Mouse (Mus musculus) heart, adult 11 months (tissue): ENCODE data around the gene Nanos3.

Experiments
- DNase-seq: peaks from one replicate; pipeline ENCODE4 v3.0.0; 2022

Gene Nanos3

DNA sequence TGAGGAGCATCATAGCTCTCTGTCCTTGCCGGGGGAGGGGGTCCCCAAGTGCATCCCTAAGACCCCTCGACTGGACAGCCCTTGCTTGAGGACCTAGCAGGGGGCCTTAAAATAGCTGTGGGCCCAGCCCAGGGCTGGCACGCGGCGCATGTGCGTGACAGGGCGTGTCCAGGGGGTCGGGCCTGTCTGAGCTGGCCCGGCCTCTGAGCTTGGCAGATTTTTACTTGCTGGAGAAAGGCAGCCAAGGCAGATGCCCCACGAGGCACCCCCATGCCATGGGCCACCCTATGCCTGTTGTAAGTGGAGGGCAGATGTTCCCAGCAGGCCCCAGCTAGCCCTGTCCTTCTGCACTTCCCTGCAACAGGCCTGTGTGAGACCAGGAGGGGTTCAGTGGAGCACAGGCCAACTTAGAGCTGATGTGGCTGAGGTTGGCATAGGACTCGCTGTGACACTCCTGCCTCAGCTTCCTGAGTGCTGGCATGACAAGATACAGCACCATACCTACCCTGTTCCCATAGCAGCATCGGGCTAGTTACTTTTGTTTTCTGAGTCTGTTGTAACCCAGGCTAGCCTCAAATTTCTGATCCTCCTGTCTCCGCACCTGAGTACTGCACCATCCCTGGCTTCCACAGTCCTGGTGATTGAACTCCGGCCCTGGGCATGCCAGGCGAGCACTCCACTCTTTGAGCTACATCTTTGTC, 16.7 kb upstream of the Nanos3 start:
- peak; percentile 100 for DNase-seq

DNA sequence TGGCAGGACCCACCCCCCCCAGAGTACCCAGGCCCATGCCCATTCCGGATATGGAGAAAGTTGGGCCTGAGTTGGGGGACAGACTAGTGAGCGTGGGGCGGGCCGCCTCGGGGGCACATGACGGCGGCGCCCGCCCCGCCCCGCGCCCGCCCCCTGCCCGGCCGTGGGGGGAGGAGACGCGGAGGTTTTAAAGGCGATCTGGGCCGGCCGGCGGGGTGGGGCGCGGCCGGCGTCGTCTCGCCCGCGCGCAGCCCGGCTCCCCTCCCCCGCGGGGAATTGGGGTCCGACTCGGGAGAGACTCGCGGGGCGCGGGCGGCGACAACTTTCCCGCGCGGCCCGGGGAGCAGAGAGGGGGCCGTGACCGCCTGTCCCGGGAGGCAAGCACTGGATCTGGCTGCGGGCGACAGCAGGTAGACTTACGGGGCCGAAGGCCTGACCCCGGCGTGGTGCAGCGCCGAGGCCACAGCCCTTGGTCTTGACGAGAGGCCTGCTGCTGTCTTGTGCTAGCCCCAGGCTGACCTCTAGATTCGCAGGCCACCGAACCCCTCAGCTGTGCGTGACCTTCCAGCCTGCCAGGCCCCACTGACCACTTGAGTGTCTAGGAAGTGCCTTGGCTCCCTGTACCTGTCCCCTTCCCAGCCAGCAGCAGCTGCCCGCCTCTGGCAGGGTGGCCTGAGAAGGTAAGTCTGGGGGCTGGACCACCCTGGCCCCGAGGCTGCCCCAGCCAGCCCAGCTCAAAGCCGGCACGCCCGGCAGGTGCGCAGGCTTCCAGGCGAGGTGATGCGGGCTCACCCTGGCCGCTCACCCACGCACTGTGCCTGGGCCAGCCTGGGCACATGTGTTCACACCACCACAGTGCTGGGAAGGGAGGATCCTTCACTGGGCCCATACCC, 15.9 kb upstream of the Nanos3 start:
- DNase-seq, result peak; percentile 100

DNA sequence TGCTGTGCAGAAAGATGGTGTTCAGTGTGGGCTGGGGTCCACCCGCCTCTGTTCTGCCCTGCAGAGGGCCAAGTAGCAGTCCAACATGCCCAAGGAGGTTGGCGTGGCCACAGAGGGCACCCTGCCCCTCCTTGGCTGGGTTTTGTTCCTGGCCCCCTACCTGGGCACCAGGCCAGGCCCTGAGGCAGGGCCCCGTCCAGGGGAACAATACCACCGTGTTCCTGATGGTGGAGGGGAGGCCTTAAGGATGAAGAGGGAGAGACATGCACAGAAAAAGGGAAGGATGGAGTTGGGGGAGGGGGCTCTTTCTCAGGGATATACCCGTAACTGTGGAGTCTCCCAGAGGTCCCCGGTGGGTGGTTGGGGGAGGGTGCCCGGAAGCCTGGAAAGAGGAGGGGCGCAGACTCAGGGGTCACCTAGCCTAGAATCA, 15.1 kb upstream of the Nanos3 start:
- DNase-seq, result no peak

DNA sequence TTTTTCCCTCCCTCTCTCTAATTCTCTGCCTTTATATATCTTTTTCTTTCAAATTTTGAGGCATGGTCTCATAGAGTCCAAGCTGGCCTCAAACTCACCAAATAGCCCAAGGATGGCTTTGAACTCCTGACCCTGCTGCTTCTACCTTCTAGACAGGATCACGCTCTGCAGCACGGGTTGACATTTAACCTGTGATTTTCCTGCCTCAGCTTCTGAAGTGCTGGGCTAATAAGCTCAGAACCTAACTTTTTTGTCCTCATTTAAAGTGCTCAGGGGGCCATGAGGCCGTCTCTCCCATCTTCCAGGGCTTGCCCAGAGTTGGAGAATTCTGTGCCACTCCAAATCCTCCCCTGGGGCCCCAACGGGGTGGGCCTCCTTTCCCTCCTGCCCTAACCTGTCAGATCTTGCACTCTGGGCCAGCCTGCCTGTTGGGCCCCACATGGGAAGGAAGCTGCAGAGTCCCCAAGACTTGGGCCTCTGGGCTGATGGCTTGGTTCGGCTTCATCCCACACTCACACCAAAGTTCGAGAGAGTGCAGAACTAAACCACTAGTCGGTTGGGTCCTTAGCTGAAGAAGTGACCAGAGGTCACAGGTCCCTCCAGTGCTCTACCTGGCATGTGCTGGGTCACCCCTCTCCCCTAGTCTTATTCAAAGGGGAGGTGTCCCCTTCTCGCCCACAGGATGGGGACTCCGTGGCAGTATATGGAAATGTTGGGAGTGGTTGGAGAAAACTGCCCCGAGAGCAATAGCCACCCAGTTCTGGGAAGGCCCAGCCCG, 14.5 kb upstream of the Nanos3 start:
- peak; percentile 92 for DNase-seq

DNA sequence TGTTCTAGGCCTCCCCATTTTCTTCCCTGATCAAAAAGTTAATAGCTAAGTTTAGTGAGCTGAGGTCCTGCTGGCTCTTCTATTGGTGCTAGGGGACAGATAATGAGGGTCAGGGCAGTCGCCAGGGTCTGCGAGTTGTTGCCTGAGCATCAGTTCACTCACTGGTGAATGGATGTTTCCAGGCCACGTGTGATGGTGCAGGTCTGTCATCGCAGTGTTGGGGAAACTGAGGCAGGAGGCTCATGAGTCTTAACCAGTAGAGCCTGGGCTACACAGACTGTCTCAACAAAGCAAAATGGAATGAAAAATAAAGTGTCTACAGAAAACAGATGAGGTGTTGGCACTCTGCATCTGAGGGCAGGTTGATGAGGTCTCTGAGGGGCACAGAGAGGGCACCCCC, 13.9 kb upstream of the Nanos3 start:
- peak; percentile 94 for DNase-seq

DNA sequence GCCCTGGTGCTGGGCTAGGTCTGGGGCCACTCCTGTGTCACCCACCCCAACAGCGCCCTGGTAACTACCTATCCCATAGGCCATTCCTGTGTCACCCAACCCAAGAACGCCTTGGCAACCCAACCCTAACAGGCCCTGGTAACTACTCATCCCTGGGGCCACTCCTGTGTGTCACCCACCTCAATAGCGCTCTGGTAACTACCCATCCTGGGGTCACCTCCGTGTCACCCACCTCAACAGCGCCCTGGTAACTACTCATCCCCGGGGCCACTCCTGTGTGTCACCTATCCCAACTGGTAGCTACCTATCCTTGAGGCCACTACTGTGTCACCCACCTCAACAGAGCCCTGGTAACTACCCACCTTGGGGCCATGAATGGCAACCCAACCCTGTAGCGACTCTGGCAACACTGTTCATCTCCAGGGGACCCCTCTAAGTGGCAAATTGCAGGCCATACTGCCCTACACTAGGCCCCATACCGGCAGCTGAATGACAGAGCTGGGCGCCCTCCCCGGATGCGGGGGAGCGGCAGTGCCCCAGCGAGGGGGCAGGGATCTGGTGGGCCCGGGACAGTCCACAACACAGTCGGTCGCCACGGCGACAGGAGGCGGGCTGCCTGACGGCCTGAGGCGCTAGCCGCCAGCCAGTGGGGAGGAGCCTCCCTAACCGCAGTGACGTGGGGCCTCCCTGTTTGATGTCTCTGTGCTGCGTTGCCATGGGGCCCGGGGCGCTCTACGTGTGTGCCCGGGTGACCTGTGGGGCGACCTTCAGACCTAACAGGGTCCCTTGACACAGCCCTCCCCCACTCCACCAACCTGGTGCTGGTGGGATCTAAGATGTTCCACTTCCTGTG, 13.1 kb upstream of the Nanos3 start:
- peak; percentile 100 for DNase-seq

DNA sequence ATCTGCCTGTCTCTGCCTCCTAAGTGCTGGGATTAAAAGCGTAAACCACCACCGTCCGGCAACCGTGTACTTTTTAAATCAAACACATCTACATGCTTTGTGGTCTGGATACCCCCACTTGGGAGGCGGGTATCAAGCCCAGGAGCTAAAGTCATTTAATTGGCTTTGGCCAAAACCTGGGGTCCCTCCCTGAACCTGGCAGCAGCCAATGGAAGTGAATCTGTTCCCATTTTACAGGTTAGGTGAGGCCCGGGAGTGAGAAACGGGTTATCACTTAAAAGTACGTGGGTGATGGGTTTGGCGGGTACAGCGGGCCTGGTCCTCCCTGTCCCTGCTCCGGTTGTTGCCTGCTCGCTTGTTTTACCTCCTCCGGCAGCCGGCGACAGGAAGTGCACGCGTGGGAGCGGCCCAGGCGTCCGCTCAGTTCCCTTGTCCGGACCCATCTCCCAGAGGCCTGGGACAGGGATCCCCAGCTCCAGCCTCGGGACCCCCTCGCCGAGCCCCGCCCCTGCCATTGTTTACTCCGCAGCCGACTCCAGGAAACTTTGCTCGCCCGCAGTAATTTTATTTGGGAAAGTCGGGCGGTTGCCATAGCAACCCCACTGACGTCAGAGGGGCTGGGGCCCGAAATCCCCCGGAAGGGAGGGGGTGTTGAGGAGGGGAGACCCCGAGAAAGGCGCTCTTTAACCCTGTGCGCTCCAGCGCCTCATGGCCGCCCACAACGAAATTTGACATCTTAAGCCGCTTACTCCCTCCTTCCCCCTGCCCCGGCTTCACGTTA, 12.3 kb upstream of the Nanos3 start:
- DNase-seq, result peak; percentile 100

DNA sequence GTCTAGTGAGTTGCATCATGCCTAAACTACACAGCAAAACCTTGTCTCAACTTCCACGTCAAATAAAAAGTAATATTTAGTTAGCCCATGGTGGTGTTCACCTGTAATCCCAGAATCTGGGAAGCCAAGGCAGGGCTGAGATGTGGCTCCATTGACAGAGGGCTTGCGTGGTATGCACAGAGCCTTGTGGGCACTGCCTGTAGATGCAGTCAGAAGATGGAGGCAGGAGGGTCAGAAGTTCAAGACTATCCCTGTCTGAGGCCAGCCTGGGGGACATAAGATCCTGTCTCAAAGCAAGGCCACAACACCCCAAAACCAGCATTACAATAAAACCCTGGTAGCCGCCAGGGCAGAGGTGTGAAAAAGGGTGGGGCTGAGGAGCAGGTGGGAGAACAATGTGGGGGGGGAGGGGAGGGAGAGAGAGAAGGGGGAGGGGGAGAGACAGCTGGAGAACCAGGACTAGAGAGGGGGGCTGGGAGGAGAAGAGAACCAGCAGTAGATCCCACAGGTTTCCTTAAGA, 9.3 kb upstream of the Nanos3 start:
- DNase-seq, result peak; percentile 88

DNA sequence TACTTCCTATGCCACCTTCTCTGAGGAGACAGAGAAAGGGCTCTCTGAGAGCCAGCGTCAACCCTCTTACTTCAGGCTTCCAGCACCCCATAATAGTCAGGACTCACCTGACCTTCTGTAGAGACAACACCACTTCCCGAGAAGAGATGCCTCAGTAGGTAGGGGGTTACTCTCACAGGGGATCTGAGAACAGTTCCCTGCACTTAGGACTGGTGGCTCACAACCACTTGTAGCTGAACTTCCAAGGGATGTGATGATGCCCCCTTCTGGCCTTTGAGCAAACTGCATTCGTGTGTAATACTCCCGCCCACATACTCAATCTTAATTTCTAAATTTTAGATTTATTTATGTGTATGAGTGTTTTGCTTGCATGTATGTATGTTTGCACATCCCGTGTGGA, 8.5 kb upstream of the Nanos3 start:
- no peak for DNase-seq

DNA sequence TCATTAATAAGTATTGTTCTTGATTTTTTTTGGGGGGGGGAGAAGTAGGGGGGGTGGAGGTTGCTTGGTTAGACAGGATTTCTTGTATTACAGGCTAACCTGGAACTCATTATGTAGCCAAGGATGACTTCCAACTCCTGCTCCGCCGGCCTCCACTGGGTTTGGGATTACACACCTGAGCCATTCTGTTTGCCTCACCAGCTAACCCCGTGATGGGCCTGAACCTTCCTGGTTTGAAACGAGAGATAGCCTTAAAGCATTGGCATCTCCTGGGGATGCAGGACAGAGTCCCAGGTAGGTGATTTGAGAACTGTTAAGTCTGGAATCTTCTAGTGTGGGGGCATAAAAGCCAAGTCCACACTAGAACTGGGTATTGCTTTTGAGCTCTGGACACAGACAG, 8.1 kb upstream of the Nanos3 start:
- DNase-seq, result peak; percentile 93

DNA sequence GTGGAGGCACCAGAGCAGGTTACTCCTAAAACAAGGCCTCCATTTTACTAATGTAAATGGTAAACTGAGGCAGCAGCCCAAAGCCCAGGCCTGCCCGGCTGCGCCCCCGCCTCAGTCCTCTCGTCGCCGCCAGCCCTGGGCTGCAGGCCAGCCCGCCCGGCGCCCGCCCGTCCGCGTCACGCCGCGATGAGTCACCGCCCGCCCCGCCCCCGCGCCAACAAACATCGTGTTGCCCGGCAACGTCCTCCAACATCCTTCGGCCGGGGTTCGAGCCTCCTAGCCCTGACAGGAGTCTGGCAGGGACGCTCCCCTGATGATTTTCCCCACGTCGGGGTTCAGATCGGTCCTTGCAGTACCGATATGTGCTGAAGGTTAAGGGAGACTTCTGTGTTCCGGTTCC, 7.5 kb upstream of the Nanos3 start:
- peak; percentile 99 for DNase-seq

DNA sequence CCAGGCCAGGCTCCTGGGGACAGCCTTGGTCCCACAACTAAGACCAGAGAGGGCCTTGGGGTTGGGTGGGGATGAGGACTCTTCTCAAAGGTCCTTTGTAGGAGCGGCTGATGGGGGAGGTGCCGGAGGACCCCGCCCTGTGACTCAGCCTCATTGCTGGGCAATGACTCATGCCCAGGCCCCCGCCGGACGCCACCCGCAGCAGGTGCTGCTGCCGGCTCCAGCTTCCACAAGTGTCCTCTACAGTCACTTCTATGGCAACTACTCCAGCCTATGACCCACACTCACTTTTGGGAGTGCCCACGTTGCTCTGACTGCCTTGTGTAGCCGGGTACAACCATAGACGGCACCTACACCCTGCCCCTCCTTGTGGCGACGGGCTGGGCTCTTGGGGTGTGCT, 7.0 kb upstream of the Nanos3 start:
- peak; percentile 99 for DNase-seq

DNA sequence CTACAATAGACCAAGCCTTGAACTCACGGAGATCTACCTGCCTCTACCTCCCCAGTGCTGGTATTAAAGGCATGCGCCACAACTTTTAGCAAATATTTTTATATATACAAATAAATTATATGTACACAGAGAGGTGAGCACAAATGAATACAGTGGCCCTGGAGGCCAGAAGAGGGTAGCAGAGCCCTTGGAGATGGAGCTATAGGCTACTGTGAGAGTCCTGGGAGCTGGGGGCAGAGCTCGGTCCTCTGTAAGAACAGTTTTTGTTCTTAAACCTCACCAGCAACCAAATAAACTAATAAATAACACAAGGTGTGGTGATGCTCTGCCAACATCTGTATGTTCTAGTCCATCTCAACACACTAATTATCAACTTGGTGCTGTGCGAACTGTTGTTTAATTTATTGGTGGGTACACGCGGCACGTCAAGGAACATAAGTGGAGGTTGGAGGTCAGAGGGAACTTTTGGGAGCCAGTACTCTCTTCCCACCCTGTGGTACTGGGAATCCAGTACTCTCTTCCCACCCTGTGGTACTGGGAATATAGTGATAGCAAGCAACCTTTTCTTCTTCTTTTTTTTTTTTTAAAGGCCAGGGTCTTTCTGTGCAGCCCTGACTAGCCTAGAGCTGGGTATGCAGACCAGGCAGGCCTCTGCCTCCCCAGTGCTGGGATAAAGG, 5.3 kb upstream of the Nanos3 start:
- peak; percentile 84 for DNase-seq

DNA sequence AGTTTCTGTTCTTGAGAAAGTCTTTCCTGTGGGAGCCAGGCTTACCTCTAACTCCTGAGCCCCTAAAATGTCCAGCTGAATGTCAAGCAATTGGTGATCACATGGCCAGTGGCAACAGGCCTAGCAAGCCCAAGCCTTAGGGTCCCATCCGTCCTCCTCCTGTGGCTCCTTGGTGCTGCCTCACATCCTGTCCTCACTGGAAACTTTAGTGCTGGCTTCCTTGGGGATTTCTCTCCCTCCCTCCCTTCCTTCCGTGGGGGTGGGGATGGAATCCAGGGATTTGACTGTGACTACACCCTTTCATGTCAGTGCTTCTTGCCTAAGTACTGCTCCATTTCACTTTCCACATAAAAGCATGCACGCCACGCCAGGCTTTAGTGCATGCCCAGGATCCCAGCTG, 4.6 kb upstream of the Nanos3 start:
- DNase-seq, result peak; percentile 99

DNA sequence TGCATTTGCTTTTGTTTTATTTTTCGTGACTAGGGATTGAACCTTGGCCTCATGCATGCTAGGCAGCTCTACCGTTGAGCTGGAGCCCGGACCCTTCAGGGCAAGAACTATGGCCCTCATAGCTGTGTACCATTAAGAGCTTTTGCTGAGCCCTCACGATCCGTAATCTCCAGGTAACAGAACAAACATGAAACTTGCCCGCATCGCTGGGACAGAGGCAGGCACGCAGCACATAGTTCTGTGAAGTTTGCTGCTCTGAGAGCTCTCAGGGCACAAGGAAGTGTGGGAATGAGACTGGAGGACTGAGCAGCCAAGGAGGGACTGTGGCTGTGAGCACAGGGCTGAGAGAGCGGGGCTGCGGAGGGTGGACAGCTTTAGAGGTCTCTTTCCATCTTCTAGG, 3.7 kb upstream of the Nanos3 start:
- DNase-seq, result peak; percentile 87

DNA sequence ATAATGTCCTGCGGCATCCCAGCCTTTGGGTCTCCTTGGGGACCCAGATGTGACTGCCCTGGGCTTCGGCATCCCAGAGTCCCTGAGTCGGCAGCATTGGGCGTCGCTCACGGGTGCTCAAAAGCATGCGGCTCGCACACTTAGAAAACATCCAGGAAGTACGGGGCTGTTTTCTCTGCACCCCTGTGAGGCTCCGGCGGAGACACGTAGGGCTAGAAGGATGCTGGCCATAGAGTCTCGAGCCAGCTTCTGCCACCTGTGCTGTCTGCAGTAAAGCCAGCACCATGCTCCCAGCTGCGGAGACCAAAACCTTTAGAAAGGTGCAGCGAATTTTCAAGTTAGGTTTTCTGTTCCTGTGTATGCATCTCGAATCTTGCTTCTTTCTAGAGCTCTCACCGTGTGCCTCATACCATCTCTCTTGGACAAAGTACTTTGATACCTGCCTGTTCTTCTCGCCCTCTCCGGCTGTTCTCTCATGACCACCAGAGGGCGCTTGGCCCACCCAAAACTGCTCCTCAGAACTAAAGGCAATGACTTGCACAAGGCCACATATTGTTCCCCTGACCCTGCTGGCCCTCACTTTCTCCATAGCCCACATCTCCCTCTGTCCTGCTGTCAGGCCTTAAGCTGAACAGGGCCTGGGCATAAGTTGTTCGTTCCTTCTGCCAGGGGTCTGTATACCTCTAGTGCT, 2.2 kb upstream of the Nanos3 start:
- DNase-seq, result peak; percentile 96

DNA sequence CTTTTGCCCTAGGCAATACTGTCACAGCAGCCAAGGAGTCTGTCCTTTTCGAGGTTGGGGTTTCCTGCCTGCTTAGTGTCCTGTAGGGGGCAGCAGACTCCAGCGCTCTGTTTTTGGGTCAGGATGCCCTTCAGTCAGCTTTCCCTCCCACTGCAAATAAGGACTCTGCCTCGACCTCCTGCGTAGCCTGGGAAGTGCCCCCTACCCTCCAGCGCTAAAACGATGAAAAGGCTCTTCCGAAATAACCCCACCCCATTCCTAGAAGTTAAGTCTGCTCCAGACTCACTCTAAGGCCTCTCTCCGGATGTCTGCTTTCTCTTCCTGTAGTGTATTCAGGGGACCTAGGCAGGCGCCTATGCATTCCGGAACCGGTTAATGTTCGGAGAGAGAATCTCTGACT, 1.5 kb upstream of the Nanos3 start:
- DNase-seq, result peak; percentile 98

DNA sequence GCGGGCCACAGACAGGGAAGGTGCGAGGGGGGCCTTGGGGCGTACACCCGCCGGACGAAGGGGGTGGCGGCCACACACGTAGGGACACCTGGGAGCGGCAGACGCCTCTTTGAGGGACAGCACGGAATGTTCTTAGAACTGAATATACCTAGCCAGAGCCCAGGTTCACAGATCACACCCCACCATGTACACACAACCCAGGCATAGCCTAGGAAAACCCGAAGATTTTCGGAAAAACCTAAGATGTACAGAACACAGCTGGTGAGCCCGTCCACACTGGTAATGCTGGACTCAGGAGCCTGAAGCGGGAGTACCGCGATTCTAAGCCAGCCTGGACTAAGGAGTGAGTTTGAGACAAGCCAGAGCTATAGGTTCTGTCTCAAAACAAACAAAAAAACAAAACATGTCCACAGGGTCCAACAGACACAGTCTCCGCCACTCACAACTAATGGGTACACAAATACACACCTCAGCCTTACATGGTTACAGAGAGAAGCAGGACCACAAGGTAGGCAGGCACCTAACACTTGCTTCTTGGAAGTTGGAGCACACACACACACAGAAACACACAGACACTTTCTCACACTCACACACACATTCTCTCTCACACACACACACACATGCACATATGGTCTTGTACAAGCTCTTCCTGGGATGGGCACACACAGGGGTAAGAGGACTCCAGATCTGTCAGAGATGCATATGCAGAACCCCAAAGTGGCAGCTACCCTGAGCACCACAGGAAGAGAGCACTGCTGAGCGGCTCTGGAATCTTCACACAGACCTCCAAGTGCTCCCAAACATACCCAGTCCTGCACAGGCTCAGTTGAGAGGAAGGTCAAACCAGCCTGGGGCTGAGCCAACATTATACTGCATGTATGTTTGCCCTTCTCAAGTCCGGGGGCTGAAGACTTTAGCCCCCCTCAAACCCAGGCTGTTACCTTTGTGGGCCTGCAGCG, 653 bp downstream of the Nanos3 start:
- no peak for DNase-seq
